Mouse (Mus musculus) hindbrain, postnatal 0 days (tissue): ENCODE results near the gene Adh5. TPM values are rescaled to one million over a fixed set of nuclear protein-coding genes. Genes with fewer than 3 reads are reported as not detected.

Experiments
- ATAC-seq: fragments of 200-750 bp; cut with Nextera tagmentation; 2 replicates; pipeline ENCODE4 v1.8.0; 2017; ENCODE audit warnings: mild to moderate bottlenecking, moderate TSS enrichment, moderate library complexity
- DNase-seq: peaks from one replicate; pipeline ENCODE4 v3.0.0-alpha.2; 2015; ENCODE audit warnings: low spot score
- H3K27ac ChIP-seq: fragments of 300-500 bp; sonication (generic); 2 replicates; pipeline ENCODE4 v1.5.1; 2014; ENCODE audit warnings: mild to moderate bottlenecking
- H3K27me3 ChIP-seq: fragments of 300-500 bp; sonication (generic); 2 replicates; pipeline ENCODE4 v1.6.1; 2014; ENCODE audit warnings: low read length, mixed read lengths; ENCODE audit not compliant: insufficient read depth
- H3K36me3 ChIP-seq: fragments of 300-500 bp; sonication (generic); 2 replicates; pipeline ENCODE4 v1.6.1; 2014; ENCODE audit warnings: low read length, mixed read lengths; ENCODE audit not compliant: insufficient read depth
- H3K4me1 ChIP-seq: fragments of 300-500 bp; sonication (generic); 2 replicates; pipeline ENCODE4 v1.6.1; 2014; ENCODE audit warnings: antibody characterized with exemption, low read length, mixed read lengths; ENCODE audit not compliant: insufficient read depth
- H3K4me2 ChIP-seq: fragments of 300-500 bp; sonication (generic); 2 replicates; pipeline ENCODE4 v1.6.1; 2014; ENCODE audit warnings: low read depth, mild to moderate bottlenecking, low read length, moderate library complexity, mixed read lengths
- H3K4me3 ChIP-seq: fragments of 300-500 bp; sonication (generic); 2 replicates; pipeline ENCODE4 v1.5.1; 2014; ENCODE audit warnings: low read length
- H3K9ac ChIP-seq: fragments of 300-500 bp; sonication (generic); replicated peaks from 2 replicates; pipeline ENCODE4 v1.6.1; 2014; ENCODE audit warnings: mild to moderate bottlenecking, low read length, moderate library complexity, mixed read lengths
- H3K9me3 ChIP-seq: fragments of 300-500 bp; sonication (generic); 2 replicates; pipeline ENCODE4 v1.6.1; 2016; ENCODE audit warnings: low read length, mixed read lengths
- CTCF ChIP-seq: IDR thresholded peaks from 2 replicates; pipeline ENCODE4 v1.5.1; 2016; ENCODE audit warnings: antibody characterized with exemption, control low read depth, low read depth
- WGBS: fragments of 180-500 bp; shearing (Covaris S2); extraction: QIAGEN DNeasy Blood & Tissue Kit; methylation state at CpG from one replicate; pipeline ENCODE4 v1.1.7; 2014; 5-methylcytosine and 5-hydroxymethylcytosine counted together
- polyA plus RNA-seq: library from polyadenylated mRNA; unstranded; fragments of >200 nt; fragmentation: Nextera tagmentation; extraction: Ambion mirVana; gene quantifications from 2 replicates; pipeline ENCODE4 v1.2.1, GENCODE M21; 2015
- total RNA-seq: library from RNA; depleted of rRNA; stranded (reverse); fragments of >200 nt; gene quantifications from 2 replicates; pipeline ENCODE4 v1.2.3, GENCODE M21; 2014

Adh5 gene
- total and polyA plus RNA-seq, 2 experiments from 2014 or later: 78.8 to 184 TPM

DNA sequence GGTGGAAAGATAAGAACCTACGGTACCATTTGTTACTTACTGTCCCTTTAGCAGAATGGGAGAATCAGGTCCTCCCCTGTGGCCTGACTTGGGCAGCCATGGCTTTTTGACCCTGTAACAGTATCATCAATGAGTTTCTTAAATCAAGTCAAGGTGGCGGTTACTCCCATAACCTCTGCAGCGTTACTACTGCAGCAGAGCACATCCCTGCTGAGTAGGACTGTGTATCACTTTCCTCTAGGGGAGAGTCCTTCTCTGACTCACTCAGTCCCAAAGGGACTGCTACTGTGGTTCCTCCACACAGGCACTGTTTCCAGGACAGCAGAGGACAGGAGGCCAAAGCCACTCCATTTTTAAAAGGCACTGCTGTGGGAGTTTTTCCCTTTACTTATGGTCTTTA is 28.2 kb downstream of the Adh5 start:
- 81% methylated on average over 3 of the region's 3 CpGs for WGBS
- Histone ChIP-seq H3K4me2 (no peak overlapping the region), H3K4me3 (no peak overlapping the region), H3K9ac (no peak overlapping the region), H3K9me3 (no peaks in the 10 kb centered on the region), H3K36me3 (peaks cover 29% of the 10 kb centered on the region), H3K27ac (no peak overlapping the region), H3K4me1 (no peaks in the 10 kb centered on the region), H3K27me3 (no peaks in the 10 kb centered on the region)
- DNase-seq (no peak), ATAC-seq (no peak)
- TF ChIP-seq CTCF: no peak

GRCm38 (mm10) chr3:138479489-138479888 is 36.6 kb downstream of the Adh5 start:
- ATAC-seq: no peak
- H3K36me3 ChIP-seq: peaks cover 15% of the 10 kb centered on the region
- H3K4me1 ChIP-seq: no peaks in the 10 kb centered on the region
- no peak overlapping the region for H3K4me2 ChIP-seq
- no peaks in the 10 kb centered on the region for H3K9me3 ChIP-seq
- DNase-seq: no peak
- H3K27me3 ChIP-seq: no peaks in the 10 kb centered on the region
- 97% methylated on average over 8 of the region's 8 CpGs for WGBS
- no peak overlapping the region for H3K27ac ChIP-seq
- no peak for TF ChIP-seq CTCF
- H3K9ac ChIP-seq: no peak overlapping the region
- H3K4me3 ChIP-seq: no peak overlapping the region

GRCm38 (mm10) chr3:138481526-138482284 is 38.8 kb downstream of the Adh5 start:
- no peak for ATAC-seq
- WGBS: 49% methylated on average over 14 of the region's 14 CpGs
- H3K4me3 ChIP-seq: no peak overlapping the region
- H3K9ac ChIP-seq: no peak overlapping the region
- peaks cover 15% of the 10 kb centered on the region for H3K36me3 ChIP-seq
- DNase-seq: no peak
- TF ChIP-seq CTCF: no peak
- no peaks in the 10 kb centered on the region for H3K27me3 ChIP-seq
- no peak overlapping the region for H3K4me2 ChIP-seq
- H3K9me3 ChIP-seq: no peaks in the 10 kb centered on the region
- no peak overlapping the region for H3K27ac ChIP-seq
- no peaks in the 10 kb centered on the region for H3K4me1 ChIP-seq

DNA sequence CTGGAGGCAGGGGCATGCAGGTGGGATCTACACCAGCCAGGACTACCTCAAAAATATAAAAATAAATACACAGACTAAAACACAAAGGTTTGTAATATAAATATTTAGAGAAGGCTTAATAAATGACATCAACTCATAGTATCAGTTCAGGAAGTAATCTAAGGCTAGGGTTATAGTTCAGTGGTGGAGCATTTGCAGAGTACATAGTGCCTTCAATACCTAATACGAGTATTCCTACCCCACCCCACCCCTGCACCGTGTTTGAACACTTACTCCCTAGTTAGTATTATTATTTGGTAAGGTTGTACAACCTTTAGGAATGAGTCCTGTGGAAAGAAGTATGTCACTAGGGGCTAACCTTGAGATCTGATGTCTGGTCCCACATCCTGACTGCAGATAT is 40.3 kb downstream of the Adh5 start:
- Histone ChIP-seq H3K27ac (no peak overlapping the region), H3K4me3 (no peak overlapping the region), H3K27me3 (no peaks in the 10 kb centered on the region), H3K9me3 (no peaks in the 10 kb centered on the region), H3K4me1 (0 out of 2 replicates have a peak, but pooled peaks cover 3% of the 10 kb centered on the region), H3K9ac (no peak overlapping the region), H3K36me3 (peaks cover 15% of the 10 kb centered on the region), H3K4me2 (no peak overlapping the region)
- ATAC-seq: no peak
- no peak for DNase-seq
- 94% methylated on average over 2 of the region's 2 CpGs for WGBS
- no peak for TF ChIP-seq CTCF

DNA sequence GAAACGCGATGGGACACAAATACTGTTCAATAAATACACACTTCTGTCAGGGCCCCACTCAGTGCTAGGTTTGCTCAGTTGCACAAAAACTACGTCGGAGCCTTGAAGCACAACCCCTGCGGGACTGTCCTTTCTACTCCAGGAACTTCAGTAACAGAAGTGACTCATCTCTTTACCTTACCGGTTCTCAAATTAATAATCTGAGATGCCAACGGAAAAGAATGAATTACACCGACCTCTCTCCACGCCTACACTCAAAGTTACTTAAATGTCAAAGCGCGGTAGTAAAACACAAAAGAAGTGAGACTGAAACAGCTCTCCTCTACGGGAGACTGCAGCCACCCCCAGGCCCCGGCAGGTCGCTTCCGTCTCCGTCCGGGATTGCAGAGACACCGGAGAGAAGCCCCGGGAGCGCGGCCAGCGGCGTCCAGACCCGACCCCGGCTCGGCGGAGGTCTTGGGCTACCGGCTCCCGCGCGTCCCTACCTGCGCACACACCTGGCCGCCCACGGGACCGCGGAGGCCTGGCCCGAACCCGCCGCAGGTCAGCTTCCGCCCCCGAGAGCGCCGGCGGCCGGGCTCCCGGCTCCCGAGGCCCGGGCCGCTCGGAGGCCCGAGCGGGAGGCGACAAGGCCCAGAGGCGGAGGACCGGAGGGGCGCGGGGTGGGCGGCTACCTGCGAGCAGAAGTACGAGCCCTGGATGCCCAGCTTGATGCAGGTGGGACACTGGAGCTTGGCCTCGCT is 45.9 kb downstream of the Adh5 start:
- peak overlapping the region; percentile 93 for H3K4me3 ChIP-seq
- no peaks in the 10 kb centered on the region for H3K27me3 ChIP-seq
- peak; percentile 10 for DNase-seq
- H3K9me3 ChIP-seq: no peaks in the 10 kb centered on the region
- H3K4me1 ChIP-seq: 0 out of 2 replicates have a peak, but pooled peaks cover 4% of the 10 kb centered on the region
- peak overlapping the region; percentile 76 for H3K27ac ChIP-seq
- TF ChIP-seq CTCF: no peak
- peak overlapping the region; percentile 89 for H3K9ac ChIP-seq
- no peak for ATAC-seq
- under 1% methylated on average over 59 of the region's 61 CpGs for WGBS
- no peaks in the 10 kb centered on the region for H3K36me3 ChIP-seq
- peak overlapping the region; percentile 67 for H3K4me2 ChIP-seq

GRCm38 (mm10) chr3:138489327-138490033 is 46.6 kb downstream of the Adh5 start, which contains the start of gene Metap1:
Gene Metap1, minus strand, starts transcription at chr3:138489515.
- no peak for TF ChIP-seq CTCF
- peak within 1 kb of the TSS; percentile 93 for H3K4me3 ChIP-seq
- peak within 1 kb of the TSS; percentile 89 for H3K9ac ChIP-seq
- ATAC-seq (peak; percentile 98), DNase-seq (peak; percentile 97)
- H3K4me1 ChIP-seq: 0 out of 2 replicates have a peak, but pooled peaks cover 4% of the 10 kb centered on the region
- peak within 1 kb of the TSS; percentile 76 for H3K27ac ChIP-seq
- H3K27me3 ChIP-seq: no peaks in the 10 kb centered on the region
- H3K9me3 ChIP-seq: no peaks in the 10 kb centered on the region
- peak within 1 kb of the TSS; percentile 67 for H3K4me2 ChIP-seq
- no peaks in the 10 kb centered on the region for H3K36me3 ChIP-seq
- WGBS: 2% methylated on average over 38 of the region's 65 CpGs
